Mouse (Mus musculus): ENCODE results near the gene Lipa. TPM values are rescaled to one million over a fixed set of nuclear protein-coding genes. Genes with fewer than 3 reads are reported as not detected.

The Lipa gene
- 25.6 and 26.0 TPM in 2 replicates for polyA plus RNA-seq (2014; fragmentation: Nextera tagmentation; extraction: Ambion mirVana)

DNA sequence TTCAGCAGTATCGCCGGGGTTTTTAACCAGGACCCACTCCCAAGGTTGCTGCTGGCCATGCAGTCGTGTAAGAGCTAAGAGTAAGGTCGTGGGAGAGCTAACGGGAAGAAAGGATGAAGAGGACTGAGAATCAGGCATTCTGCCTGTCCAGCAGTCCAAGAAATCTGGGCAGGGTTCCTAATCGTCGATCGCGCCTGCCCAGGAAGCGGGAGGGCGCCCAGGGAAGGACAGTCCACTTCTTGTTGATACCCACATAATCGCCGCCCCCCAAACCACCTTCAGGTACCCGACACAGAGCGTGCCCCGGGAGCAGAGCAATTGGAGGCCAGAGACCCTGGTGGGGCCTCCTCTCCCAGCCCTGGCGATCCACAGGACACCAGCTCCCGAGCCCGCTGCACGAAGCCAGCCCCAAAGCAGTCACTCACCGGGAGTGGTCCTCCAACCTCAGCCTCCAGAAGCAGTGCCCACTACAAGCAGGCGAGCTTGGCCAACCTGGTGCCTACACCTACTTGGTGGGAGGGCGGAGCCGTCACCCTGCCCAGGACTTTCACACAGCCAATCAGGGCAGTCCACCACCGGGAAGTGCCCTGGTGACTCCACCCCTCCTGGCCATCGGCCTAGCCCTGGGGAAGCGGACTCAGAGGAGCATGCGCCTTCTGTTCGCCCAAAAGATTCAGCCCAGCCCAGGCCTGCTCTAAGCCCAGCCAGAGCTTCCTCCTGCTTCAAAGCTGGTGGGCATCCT lies at the start of gene Lipa:
Lipa (minus strand) TSS at position 534 of the 742 bp plus-strand sequence.
- H3K4me3 ChIP-seq (ENCODE audit: low read depth, low read length): peak within 1 kb of the TSS; percentile 67
- H3K27me3 ChIP-seq (ENCODE audit: control insufficient read depth, insufficient read depth, low read length): no peaks in the 10 kb centered on the region
- no peaks in the 10 kb centered on the region for H3K36me3 ChIP-seq (ENCODE audit: control insufficient read depth, insufficient read depth, low read length)
- DNase-seq (ENCODE audit: low spot score): peak; percentile 91
- peak; percentile 100 for ATAC-seq (ENCODE audit: insufficient number of reproducible peaks, low FRiP score, low TSS enrichment, low read depth)
- H3K27ac ChIP-seq (replicated peaks; ENCODE audit: low read depth, low read length): no peak within 1 kb of the TSS
- H3K4me2 ChIP-seq (ENCODE audit: low read depth, severe bottlenecking): peak within 1 kb of the TSS; percentile 88
- no peaks in the 10 kb centered on the region for H3K9me3 ChIP-seq (ENCODE audit: control insufficient read depth, low read length)
- H3K9ac ChIP-seq (ENCODE audit: low read length): peak within 1 kb of the TSS; percentile 69
- H3K4me1 ChIP-seq (ENCODE audit: control insufficient read depth, insufficient read depth, low read length): 0 out of 2 replicates have a peak, but pooled peaks cover 3% of the 10 kb centered on the region
- under 1% methylated on average over 29 of the region's 29 CpGs for WGBS

DNA sequence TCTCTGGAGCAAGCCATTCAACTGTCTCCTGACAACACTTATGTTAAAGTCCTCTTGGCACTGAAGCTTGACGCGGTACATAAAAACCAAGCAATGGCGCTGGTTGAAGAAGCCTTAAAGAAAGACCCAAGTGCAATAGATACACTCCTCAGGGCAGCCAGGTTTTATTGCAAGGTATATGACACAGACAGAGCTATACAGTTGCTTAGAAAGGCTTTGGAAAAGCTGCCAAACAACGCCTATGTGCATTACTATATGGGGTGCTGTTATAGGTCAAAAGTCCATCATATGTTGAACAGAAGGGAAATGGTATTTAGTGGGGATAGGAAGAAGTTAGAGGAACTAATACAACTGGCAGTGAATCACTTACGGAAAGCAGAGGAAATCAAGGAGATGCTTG lies 46.4 kb upstream of the Lipa start:
- H3K36me3 ChIP-seq (ENCODE audit: control insufficient read depth, insufficient read depth, low read length): no peaks in the 10 kb centered on the region
- no peaks in the 10 kb centered on the region for H3K9me3 ChIP-seq (ENCODE audit: control insufficient read depth, low read length)
- H3K4me3 ChIP-seq (ENCODE audit: low read depth, low read length): no peak overlapping the region
- no peak overlapping the region for H3K9ac ChIP-seq (ENCODE audit: low read length)
- WGBS: 92% methylated on average over 5 of the region's 5 CpGs
- DNase-seq (ENCODE audit: low spot score) (no peak), ATAC-seq (ENCODE audit: insufficient number of reproducible peaks, low FRiP score, low TSS enrichment, low read depth) (no peak)
- no peaks in the 10 kb centered on the region for H3K4me1 ChIP-seq (ENCODE audit: control insufficient read depth, insufficient read depth, low read length)
- H3K27ac ChIP-seq (replicated peaks; ENCODE audit: low read depth, low read length): no peak overlapping the region
- no peak overlapping the region for H3K4me2 ChIP-seq (ENCODE audit: low read depth, severe bottlenecking)
- H3K27me3 ChIP-seq (ENCODE audit: control insufficient read depth, insufficient read depth, low read length): no peaks in the 10 kb centered on the region

DNA sequence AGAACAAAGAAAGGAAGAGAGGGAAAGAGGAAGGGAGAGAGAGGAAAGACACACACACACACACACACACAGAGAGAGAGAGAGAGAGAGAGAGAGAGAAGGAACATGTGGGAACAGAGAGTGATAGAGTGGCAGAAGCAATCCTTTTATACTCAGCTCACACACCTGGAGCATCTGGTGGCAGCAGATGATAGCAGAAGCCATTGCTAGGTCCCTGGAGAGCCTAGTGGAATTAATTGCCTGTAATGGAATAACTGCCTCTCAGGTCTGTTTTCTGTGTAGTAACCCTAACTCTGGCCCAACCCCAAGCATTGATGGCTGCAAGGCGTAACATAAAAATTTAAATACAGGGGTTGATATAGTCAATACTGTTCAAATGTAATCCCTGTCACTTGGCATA lies 43.8 kb upstream of the Lipa start:
- no peaks in the 10 kb centered on the region for H3K9me3 ChIP-seq (ENCODE audit: control insufficient read depth, low read length)
- no peaks in the 10 kb centered on the region for H3K27me3 ChIP-seq (ENCODE audit: control insufficient read depth, insufficient read depth, low read length)
- H3K9ac ChIP-seq (ENCODE audit: low read length): no peak overlapping the region
- no peak overlapping the region for H3K4me3 ChIP-seq (ENCODE audit: low read depth, low read length)
- no peaks in the 10 kb centered on the region for H3K4me1 ChIP-seq (ENCODE audit: control insufficient read depth, insufficient read depth, low read length)
- H3K4me2 ChIP-seq (ENCODE audit: low read depth, severe bottlenecking): no peak overlapping the region
- whole genome bisulfite sequencing: 87% methylated on average over 1 of the region's 1 CpGs
- ATAC-seq (ENCODE audit: insufficient number of reproducible peaks, low FRiP score, low TSS enrichment, low read depth): no peak
- DNase-seq (ENCODE audit: low spot score): no peak
- H3K27ac ChIP-seq (replicated peaks; ENCODE audit: low read depth, low read length): no peak overlapping the region
- H3K36me3 ChIP-seq (ENCODE audit: control insufficient read depth, insufficient read depth, low read length): no peaks in the 10 kb centered on the region

DNA sequence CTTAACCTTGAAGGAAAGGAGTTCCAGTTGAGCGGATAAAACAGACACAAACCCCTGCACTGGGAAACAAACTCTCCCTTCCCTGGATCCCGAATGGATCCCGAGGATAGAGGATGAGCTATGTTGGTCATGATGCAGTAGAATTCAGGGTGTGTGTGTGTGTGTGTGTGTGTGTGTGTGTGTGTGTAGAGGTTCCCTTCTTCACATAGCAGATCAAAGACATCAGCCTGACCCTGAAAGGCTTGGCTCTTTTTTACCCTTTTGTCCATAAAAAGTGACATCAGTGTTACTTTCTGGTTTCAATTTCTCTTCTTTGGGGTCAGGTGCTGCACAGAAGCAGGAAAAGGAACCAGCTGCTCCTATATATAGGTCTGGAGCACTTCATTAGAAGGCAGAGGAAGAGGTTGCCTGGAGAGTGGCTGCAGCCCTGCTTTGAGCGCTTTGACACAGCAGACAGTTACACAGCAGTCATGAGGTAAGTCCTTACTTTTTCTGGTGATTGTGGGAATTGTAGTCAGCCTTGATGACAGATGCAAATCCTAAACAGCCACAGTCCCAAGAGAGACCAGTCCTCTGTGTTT lies 42.7 kb upstream of the Lipa start:
- ATAC-seq (ENCODE audit: insufficient number of reproducible peaks, low FRiP score, low TSS enrichment, low read depth): no peak
- H3K4me3 ChIP-seq (ENCODE audit: low read depth, low read length): no peak overlapping the region
- no peak overlapping the region for H3K9ac ChIP-seq (ENCODE audit: low read length)
- H3K27ac ChIP-seq (replicated peaks; ENCODE audit: low read depth, low read length): no peak overlapping the region
- no peak for DNase-seq (ENCODE audit: low spot score)
- H3K36me3 ChIP-seq (ENCODE audit: control insufficient read depth, insufficient read depth, low read length): no peaks in the 10 kb centered on the region
- no peaks in the 10 kb centered on the region for H3K9me3 ChIP-seq (ENCODE audit: control insufficient read depth, low read length)
- H3K27me3 ChIP-seq (ENCODE audit: control insufficient read depth, insufficient read depth, low read length): no peaks in the 10 kb centered on the region
- no peak overlapping the region for H3K4me2 ChIP-seq (ENCODE audit: low read depth, severe bottlenecking)
- no peaks in the 10 kb centered on the region for H3K4me1 ChIP-seq (ENCODE audit: control insufficient read depth, insufficient read depth, low read length)
- 67% methylated on average over 4 of the region's 4 CpGs for WGBS

DNA sequence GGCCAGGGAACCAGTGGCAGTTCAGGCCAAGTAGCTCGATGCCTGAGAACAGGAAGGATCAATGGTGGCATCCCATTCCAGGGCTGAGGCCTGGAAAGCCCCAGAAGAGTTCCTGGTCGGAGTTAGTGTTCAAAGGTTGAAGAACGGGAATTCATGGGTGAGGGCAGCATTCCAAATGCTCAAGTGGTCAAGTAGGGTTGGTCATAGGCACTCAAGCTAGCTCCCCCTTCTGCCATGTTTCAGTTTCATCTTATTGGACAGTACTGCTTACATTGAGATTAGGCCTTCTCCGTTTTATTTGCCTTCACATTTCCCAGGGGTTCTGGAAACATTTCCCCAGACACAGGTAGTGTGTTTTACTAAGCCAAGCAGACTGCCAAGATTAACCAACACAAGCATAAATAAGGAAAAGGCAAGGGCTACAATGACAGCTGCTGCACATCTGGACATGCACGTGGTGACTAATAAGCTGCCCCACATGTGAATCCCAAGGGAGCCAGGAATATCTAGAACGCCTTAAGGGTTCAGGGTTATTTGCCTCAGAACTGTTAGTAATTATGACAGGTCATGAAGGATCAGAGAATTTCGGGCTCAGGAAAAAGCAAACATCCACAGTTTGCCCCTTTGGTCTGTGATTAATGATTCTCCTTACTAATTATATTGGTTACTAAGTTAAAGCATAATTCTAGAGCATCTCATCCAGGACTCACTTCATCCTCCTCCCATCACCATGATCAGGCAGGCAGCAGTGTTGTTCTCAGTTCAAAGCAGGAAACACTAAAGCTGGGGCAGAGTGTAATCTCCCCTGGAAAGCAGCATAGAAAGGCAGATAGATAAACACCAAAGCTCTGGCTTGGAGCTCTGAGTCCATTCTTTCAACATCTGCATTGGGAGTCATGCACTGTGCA lies 42.0 kb upstream of the Lipa start:
- H3K27ac ChIP-seq (replicated peaks; ENCODE audit: low read depth, low read length): no peak overlapping the region
- no peaks in the 10 kb centered on the region for H3K36me3 ChIP-seq (ENCODE audit: control insufficient read depth, insufficient read depth, low read length)
- H3K9ac ChIP-seq (ENCODE audit: low read length): no peak overlapping the region
- H3K4me3 ChIP-seq (ENCODE audit: low read depth, low read length): no peak overlapping the region
- 53% methylated on average over 7 of the region's 7 CpGs for WGBS
- DNase-seq (ENCODE audit: low spot score) (peak; percentile 34), ATAC-seq (ENCODE audit: insufficient number of reproducible peaks, low FRiP score, low TSS enrichment, low read depth) (no peak)
- no peaks in the 10 kb centered on the region for H3K9me3 ChIP-seq (ENCODE audit: control insufficient read depth, low read length)
- H3K4me1 ChIP-seq (ENCODE audit: control insufficient read depth, insufficient read depth, low read length): no peaks in the 10 kb centered on the region
- H3K4me2 ChIP-seq (ENCODE audit: low read depth, severe bottlenecking): no peak overlapping the region
- no peaks in the 10 kb centered on the region for H3K27me3 ChIP-seq (ENCODE audit: control insufficient read depth, insufficient read depth, low read length)

DNA sequence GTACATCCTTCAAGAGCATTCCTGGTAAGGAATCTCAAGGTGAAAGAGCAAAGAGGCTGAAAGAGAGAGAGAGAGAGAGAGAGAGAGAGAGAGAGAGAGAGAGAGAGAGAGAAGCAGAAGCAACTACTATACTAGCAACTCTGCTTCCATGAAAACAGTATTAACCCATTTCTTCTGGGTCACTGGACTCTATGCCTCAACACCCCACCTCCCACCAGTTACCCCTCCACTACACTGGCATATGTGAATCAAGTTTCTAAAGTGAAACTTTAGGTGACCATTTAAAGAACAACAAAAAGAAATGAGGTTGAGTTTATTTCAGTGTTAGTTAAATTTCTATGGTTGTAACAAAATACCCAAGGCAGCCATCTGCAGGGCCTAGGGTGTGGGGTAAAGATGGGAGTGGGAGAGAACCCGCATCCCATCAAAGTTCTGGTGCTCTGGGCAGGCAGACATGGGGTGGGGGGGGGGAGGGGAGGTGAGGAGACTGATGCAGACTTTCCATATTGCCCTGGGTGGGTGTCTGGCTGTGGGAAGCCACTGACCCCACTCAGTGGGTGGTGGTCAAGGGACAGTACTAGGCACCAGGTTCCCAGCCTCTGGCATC lies 39.0 kb upstream of the Lipa start:
- no peaks in the 10 kb centered on the region for H3K9me3 ChIP-seq (ENCODE audit: control insufficient read depth, low read length)
- 92% methylated on average over 1 of the region's 1 CpGs for WGBS
- H3K27me3 ChIP-seq (ENCODE audit: control insufficient read depth, insufficient read depth, low read length): no peaks in the 10 kb centered on the region

DNA sequence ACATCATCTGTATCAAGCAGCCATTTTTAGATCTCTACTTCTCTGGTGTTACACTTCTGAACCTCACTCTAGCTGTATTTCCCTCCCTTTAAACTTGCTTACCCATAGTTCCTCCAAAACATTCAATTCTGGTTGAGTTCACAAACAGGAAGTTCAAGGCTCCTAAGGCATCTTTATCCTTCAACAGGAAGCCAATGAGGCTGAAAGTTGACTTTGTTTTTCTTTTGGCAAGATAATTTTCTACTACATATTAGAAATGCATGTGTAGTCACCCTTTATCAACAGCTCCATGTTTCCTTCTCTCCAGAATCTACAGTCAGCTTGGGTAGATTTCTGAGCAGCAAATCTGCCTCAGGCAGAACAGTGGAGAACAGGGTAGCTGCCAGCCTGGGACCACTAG lies 35.3 kb upstream of the Lipa start:
- H3K27me3 ChIP-seq (ENCODE audit: control insufficient read depth, insufficient read depth, low read length): no peaks in the 10 kb centered on the region
- H3K36me3 ChIP-seq (ENCODE audit: control insufficient read depth, insufficient read depth, low read length): no peaks in the 10 kb centered on the region
- H3K9me3 ChIP-seq (ENCODE audit: control insufficient read depth, low read length): no peaks in the 10 kb centered on the region
- no peak for ATAC-seq (ENCODE audit: insufficient number of reproducible peaks, low FRiP score, low TSS enrichment, low read depth)
- H3K4me2 ChIP-seq (ENCODE audit: low read depth, severe bottlenecking): no peak overlapping the region
- no peak overlapping the region for H3K4me3 ChIP-seq (ENCODE audit: low read depth, low read length)
- H3K4me1 ChIP-seq (ENCODE audit: control insufficient read depth, insufficient read depth, low read length): no peaks in the 10 kb centered on the region
- DNase-seq (ENCODE audit: low spot score): no peak
- no peak overlapping the region for H3K9ac ChIP-seq (ENCODE audit: low read length)
- no peak overlapping the region for H3K27ac ChIP-seq (replicated peaks; ENCODE audit: low read depth, low read length)

More for the DNA sequence above, 39.0 kb upstream of the Lipa start:
- Histone ChIP-seq H3K4me1 (ENCODE audit: control insufficient read depth, insufficient read depth, low read length) (no peaks in the 10 kb centered on the region), H3K27ac (replicated peaks; ENCODE audit: low read depth, low read length) (no peak overlapping the region), H3K9ac (ENCODE audit: low read length) (no peak overlapping the region), H3K36me3 (ENCODE audit: control insufficient read depth, insufficient read depth, low read length) (no peaks in the 10 kb centered on the region), H3K4me3 (ENCODE audit: low read depth, low read length) (no peak overlapping the region), H3K4me2 (ENCODE audit: low read depth, severe bottlenecking) (no peak overlapping the region)
- ATAC-seq (ENCODE audit: insufficient number of reproducible peaks, low FRiP score, low TSS enrichment, low read depth) (no peak), DNase-seq (ENCODE audit: low spot score) (no peak)

DNA sequence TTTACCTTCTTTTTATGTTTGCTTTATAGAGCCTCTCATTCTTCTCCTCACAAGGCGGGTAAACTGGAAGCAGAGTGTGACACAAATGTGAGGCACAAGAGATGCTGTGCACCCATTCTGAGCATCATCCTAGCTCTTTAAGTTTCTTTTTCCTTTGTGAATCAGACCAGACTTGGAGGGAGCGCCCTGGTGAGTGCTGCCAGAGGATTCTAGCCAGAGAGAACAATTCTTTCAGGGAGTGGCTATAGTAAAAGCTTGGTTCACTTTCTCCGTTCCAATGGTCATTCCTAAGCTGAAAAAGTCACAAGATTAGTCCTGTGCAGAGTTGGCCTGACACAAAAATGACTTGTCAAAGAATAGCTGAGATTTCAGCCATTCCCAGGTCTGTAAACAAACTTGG lies 29.3 kb upstream of the Lipa start:
- Histone ChIP-seq H3K36me3 (ENCODE audit: control insufficient read depth, insufficient read depth, low read length) (no peaks in the 10 kb centered on the region), H3K9ac (ENCODE audit: low read length) (no peak overlapping the region), H3K4me1 (ENCODE audit: control insufficient read depth, insufficient read depth, low read length) (peaks cover 3% of the 10 kb centered on the region; the same call in 1 of the 2 replicates), H3K4me2 (ENCODE audit: low read depth, severe bottlenecking) (no peak overlapping the region), H3K4me3 (ENCODE audit: low read depth, low read length) (no peak overlapping the region), H3K27ac (replicated peaks; ENCODE audit: low read depth, low read length) (no peak overlapping the region), H3K27me3 (ENCODE audit: control insufficient read depth, insufficient read depth, low read length) (no peaks in the 10 kb centered on the region), H3K9me3 (ENCODE audit: control insufficient read depth, low read length) (no peaks in the 10 kb centered on the region)
- ATAC-seq (ENCODE audit: insufficient number of reproducible peaks, low FRiP score, low TSS enrichment, low read depth) (no peak), DNase-seq (ENCODE audit: low spot score) (no peak)
- 75% methylated on average over 3 of the region's 3 CpGs for WGBS

Data from limb, embryonic 11.5 days (tissue).